Mouse (Mus musculus): Measurements from ENCODE around the gene Gtf3c5. TPM values are rescaled to one million over a fixed set of nuclear protein-coding genes. Genes with fewer than 3 reads are reported as not detected.
A peak's percentile ranks its signal among the peaks of the same experiment; 100 is the strongest.

Gtf3c5 gene
- polyA plus RNA-seq, 1 experiment from 2014 or later = 57.9 TPM

DNA sequence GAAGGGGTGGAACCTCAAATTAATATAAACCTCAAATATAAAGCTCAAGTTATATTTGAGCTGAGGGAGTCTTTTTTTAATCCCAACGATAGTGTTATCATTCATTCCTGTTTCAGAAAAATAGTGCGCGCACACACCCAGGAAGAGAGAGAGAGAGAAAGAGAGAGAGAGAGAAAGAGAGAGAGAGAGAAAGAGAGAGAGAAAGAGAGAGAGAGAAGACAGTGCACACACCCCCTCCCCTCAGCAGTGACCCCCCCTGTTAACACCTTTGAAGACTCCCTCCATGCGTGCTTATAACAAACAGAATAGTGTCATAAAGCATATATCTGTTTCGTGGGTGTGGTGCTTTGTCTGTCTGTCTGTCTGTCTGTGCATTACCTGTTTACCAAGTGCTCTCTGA lies 20.0 kb upstream of the Gtf3c5 start:
- no peaks in the 10 kb centered on the region for H3K36me3 ChIP-seq (replicated peaks)
- DNase-seq (ENCODE audit: low spot score) = no peak
- peaks cover 36% of the 10 kb centered on the region for H3K4me1 ChIP-seq
- 95% methylated on average over 5 of the region's 5 CpGs for WGBS
- H3K4me3 ChIP-seq = no peak overlapping the region
- no peaks in the 10 kb centered on the region for H3K9me3 ChIP-seq
- H3K27ac ChIP-seq (replicated peaks) = no peak overlapping the region
- H3K27me3 ChIP-seq (replicated peaks; ENCODE audit: low read depth, poor library complexity, severe bottlenecking) = no peaks in the 10 kb centered on the region

DNA sequence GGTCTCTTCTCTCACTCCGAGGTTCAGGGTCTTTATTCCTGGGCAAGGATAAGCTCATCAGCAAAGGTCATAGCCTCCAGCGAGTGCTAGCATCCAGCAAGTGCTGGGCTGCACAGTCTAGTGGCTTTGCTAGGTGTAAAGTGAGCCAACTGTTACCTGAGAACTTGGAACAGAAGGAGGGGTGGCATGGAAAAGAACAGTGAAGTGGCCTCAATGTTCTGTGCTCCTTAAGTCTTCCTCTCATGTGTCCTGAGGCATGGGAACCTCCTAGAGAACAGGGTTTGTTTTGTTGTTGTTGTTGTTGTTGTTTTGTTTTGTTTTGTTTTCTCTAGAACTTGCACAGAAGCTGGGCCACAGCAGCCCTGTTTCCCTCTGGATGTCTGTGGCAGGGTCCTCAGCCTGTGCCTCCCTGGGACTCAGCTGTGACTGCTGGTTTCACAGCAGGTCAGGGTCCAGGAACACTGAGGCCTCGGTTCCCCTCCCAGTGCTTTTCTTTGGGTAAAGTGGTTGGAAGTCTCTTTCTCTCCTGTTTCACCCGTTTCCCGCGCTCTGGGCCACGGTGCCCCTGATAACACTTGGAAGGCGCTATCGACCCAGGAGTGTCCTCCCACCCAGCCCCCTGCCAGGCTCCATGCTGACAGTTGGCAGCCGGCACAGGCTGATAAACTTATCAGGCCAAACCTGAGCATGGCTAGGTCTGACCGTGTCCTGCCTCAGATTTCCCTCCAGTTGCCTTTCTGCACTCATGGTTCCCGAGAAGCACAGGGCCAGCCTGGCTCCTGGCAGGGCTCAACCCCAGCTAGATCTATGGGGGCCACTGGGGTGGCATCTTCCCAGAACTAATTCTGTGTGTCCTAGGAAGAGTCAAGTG lies 18.4 kb upstream of the Gtf3c5 start:
- 62% methylated on average over 12 of the region's 12 CpGs for WGBS

DNA sequence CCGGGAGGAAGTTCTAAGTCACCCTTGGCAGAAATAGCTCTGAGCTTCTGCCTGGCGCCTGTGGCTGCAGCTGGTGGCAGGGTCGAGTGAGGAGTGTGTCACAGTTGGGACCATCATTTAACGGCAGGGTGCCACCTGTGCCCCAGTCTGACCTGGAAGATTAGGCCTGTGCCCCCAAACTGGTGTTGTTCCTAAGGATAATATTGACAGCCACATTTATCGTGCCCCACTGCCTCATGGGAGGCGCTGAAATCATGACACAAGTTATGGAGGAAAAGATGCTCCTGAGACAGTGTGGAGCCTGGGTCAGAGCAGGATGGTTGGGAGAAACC lies 16.0 kb upstream of the Gtf3c5 start:
- DNase-seq (ENCODE audit: low spot score) = no peak
- H3K4me1 ChIP-seq = peaks cover 28% of the 10 kb centered on the region
- no peaks in the 10 kb centered on the region for H3K9me3 ChIP-seq
- H3K27ac ChIP-seq (replicated peaks) = no peak overlapping the region
- H3K4me3 ChIP-seq = no peak overlapping the region
- H3K36me3 ChIP-seq (replicated peaks) = no peaks in the 10 kb centered on the region
- no peaks in the 10 kb centered on the region for H3K27me3 ChIP-seq (replicated peaks; ENCODE audit: low read depth, poor library complexity, severe bottlenecking)
- WGBS = 79% methylated on average over 6 of the region's 6 CpGs

More for the DNA sequence above, 18.4 kb upstream of the Gtf3c5 start:
- Histone ChIP-seq H3K27me3 (replicated peaks; ENCODE audit: low read depth, poor library complexity, severe bottlenecking) (no peaks in the 10 kb centered on the region), H3K4me1 (peaks cover 35% of the 10 kb centered on the region), H3K27ac (replicated peaks) (peak overlapping the region; percentile 2), H3K9me3 (no peaks in the 10 kb centered on the region), H3K36me3 (replicated peaks) (no peaks in the 10 kb centered on the region), H3K4me3 (no peak overlapping the region)
- DNase-seq (ENCODE audit: low spot score) = no peak

DNA sequence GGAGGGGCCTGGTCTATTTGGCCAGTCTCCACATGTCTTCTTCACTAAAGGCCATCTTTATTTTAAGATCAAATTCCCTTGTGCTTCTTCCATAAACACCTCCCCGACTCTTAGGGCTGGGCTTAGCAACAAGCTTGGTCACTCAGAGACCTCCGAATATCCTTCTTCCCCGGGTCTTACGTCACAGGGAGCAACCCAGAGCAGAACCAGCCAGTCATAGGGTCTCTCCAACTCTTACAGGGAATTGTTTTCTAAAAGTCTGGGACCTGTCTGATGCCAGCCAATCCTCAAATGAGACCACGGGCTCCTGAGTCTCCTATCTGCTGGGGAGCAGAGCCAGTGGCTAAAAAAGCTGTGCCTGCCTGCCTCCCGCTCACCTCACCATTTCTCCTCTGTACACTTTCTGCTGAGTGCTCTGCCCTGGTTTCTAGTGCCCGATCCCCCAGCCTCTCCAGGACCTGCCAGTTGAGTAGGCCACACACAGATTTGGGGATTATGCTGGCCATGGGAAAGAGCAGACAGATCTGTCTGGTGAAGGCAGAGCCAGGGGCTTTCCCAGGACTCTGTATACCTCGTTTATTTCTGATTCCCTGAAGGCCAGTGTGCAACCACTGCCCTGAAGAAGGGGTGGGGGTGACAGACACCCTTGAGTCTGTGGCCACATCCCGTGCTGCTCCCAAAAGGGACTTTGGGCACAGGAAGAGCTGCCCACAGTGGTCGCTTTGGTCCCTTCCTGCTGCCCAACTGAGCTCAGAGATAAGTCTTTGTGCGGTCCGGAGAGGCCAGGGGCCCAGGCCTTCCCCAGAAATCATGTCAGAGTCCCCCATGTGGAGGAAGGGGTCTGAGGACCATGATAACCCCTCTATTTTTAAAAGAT lies 15.4 kb upstream of the Gtf3c5 start:
- 0 out of 2 replicates have a peak, but pooled peaks cover 5% of the 10 kb centered on the region for H3K27me3 ChIP-seq (replicated peaks; ENCODE audit: low read depth, poor library complexity, severe bottlenecking)
- no peak for DNase-seq (ENCODE audit: low spot score)
- no peak overlapping the region; the same call in none of the 2 replicates for H3K27ac ChIP-seq (replicated peaks)
- no peaks in the 10 kb centered on the region for H3K36me3 ChIP-seq (replicated peaks)
- peaks cover 28% of the 10 kb centered on the region for H3K4me1 ChIP-seq
- H3K4me3 ChIP-seq = no peak overlapping the region
- H3K9me3 ChIP-seq = no peaks in the 10 kb centered on the region
- WGBS = 69% methylated on average over 12 of the region's 12 CpGs

DNA sequence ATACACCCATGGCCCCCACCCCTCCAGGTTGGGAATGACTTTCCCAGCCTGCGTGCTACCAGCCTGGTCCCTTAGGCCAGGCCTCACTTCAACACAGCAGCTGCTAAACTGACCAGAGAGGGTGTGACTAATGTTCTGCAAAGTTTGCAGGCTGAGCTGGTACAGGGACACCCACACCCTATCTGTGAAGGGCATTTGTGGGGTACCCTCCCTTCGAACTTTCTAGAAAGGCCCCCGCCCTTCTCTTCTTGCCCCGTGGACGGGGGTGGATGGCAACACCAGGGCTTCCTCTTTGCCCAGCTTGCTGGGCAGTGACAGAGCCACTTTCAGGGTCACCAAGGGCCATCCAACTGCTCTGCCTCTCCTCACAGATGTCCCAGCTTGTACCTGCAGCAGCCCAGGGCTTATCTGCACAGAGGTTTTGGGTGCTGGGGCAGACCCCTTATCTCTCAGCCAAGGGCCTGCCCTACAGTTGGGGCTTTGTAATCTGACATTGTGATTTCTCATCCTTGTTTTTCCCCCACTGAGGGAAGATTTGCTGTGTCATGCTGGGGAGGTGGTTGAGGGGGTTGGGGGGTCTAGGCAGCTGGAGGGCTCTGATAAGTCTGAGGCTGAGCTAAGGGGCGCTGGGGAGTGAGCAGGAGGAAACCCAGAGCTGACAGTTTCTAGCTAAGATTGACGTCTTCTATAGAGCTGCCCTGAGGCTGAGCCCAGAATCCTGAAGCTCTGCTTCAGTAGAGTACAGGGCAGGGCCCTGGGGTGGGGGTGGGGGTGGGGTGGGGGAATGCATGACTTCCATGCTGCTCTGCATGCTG lies 14.4 kb upstream of the Gtf3c5 start:
- Histone ChIP-seq H3K9me3 (no peaks in the 10 kb centered on the region), H3K27ac (replicated peaks) (no peak overlapping the region; the same call in 1 of the 2 replicates), H3K36me3 (replicated peaks) (no peaks in the 10 kb centered on the region), H3K4me1 (peaks cover 28% of the 10 kb centered on the region), H3K4me3 (no peak overlapping the region), H3K27me3 (replicated peaks; ENCODE audit: low read depth, poor library complexity, severe bottlenecking) (peaks cover 13% of the 10 kb centered on the region; the same call in 1 of the 2 replicates)
- no peak for DNase-seq (ENCODE audit: low spot score)
- WGBS = 77% methylated on average over 7 of the region's 7 CpGs

DNA sequence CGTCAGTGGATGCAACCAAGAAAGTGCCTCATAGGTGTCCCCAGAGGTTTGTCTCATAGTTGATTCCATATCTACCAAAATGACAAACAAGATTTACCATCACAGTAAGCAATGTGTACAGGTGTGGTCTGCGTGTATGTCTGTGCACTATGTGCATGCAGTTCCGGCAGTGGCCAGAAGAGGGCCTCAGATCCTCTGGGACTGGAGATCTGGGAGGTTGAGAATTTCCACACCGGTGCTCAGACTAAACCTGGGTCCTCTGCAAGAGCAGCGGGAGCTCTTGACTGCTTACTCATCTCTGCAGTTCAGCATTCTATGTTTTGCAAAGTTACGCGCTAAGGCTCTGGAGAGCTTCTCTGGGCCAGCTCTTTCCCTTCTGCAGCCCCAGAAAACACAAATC lies 13.4 kb upstream of the Gtf3c5 start:
- Histone ChIP-seq H3K27me3 (replicated peaks; ENCODE audit: low read depth, poor library complexity, severe bottlenecking) (peaks cover 13% of the 10 kb centered on the region; the same call in 1 of the 2 replicates), H3K9me3 (no peaks in the 10 kb centered on the region), H3K4me3 (no peak overlapping the region), H3K27ac (replicated peaks) (no peak overlapping the region), H3K36me3 (replicated peaks) (no peaks in the 10 kb centered on the region), H3K4me1 (peaks cover 23% of the 10 kb centered on the region)
- DNase-seq (ENCODE audit: low spot score) = no peak
- WGBS = 89% methylated on average over 7 of the region's 7 CpGs

DNA sequence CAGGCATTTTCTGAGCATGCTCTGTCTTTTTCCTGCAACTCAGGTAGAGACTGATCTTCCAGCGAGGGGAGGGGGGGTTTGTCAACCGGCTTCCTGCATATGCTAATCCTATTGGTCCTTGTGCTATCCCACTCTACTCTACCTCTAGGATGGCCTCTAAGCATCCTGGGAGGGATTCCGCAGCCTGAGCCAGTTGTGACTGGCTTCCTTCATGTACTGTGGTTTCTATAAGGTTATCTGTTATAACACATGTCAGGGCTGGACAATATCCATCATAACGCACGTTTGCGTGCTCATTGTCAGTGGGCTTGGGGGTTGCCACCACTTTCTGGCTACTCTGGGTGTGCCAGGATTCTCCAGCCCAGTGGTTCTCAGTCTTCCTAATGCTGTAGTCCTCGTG lies 12.5 kb upstream of the Gtf3c5 start:
- Histone ChIP-seq H3K27ac (replicated peaks) (no peak overlapping the region), H3K4me1 (peaks cover 17% of the 10 kb centered on the region), H3K36me3 (replicated peaks) (no peaks in the 10 kb centered on the region), H3K4me3 (no peak overlapping the region), H3K27me3 (replicated peaks; ENCODE audit: low read depth, poor library complexity, severe bottlenecking) (peaks cover 13% of the 10 kb centered on the region; the same call in 1 of the 2 replicates), H3K9me3 (no peaks in the 10 kb centered on the region)
- no peak for DNase-seq (ENCODE audit: low spot score)
- WGBS = 81% methylated on average over 7 of the region's 7 CpGs

DNA sequence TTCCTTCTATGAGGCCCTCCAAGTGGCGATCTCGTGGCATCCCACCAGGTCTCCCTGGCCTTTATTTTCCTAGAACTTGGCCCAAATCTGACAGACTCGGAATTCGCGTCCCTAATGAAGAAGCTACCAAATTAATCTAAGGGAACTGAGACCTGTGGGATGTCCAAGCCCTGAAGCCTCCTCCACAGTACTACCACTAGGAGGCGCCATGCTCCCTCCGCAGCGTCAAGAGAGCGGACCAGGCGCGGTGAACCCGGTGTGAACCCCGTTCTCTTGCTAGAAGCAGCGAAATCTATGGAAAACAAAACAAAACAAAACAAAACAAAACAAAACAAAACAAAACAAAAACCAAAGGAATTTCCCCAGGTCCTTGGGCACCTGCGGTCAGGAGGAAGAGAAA lies 9.3 kb upstream of the Gtf3c5 start:
- Histone ChIP-seq H3K9me3 (no peaks in the 10 kb centered on the region), H3K4me1 (peaks cover 2% of the 10 kb centered on the region; the same call in 1 of the 2 replicates), H3K27ac (replicated peaks) (no peak overlapping the region), H3K4me3 (no peak overlapping the region), H3K27me3 (replicated peaks; ENCODE audit: low read depth, poor library complexity, severe bottlenecking) (peaks cover 13% of the 10 kb centered on the region; the same call in 1 of the 2 replicates), H3K36me3 (replicated peaks) (no peaks in the 10 kb centered on the region)
- DNase-seq (ENCODE audit: low spot score) = peak; percentile 73
- WGBS = 7% methylated on average over 15 of the region's 15 CpGs

DNA sequence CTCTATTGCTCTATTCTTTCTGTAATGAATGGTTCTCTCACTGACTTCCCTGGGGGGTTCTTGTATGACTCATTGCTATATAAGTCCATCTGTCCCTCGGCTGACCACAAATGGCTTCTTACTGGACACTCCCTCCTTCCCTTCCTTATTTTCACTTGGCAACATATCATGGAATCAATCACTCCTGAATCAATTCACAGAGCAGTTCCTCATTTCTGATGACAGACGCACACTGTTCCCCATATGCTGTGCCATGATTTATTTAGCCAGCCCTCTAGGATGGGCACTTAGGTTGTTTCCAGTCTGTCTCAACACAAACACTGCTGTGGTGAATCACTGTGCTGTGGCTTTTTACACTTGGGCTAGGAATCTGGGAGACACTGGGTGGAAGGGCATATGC lies 7.9 kb upstream of the Gtf3c5 start:
- Histone ChIP-seq H3K27me3 (replicated peaks; ENCODE audit: low read depth, poor library complexity, severe bottlenecking) (peaks cover 13% of the 10 kb centered on the region; the same call in 1 of the 2 replicates), H3K4me1 (no peaks in the 10 kb centered on the region), H3K9me3 (no peaks in the 10 kb centered on the region), H3K27ac (replicated peaks) (no peak overlapping the region), H3K36me3 (replicated peaks) (no peaks in the 10 kb centered on the region), H3K4me3 (no peak overlapping the region)
- no peak for DNase-seq (ENCODE audit: low spot score)
- WGBS = 83% methylated on average over 2 of the region's 2 CpGs

DNA sequence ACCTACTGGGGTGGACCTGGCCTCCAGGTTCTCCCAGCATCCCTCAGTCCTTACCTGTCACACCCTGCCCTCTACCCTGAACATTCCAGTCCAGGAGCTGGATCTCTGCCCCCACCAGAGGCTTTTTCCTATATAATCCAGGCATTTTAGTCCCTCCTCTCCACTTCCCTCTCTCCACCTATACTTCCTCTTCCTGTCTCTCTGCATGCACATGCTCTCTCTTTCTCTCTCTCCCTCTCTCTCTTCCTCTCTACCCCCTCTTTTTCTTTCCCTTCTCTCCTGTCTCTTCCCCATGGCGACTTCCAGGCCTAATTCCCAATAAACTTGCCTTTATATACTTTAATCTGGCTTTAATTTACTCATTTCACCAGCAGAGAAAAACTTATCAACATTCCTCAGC lies 5.0 kb upstream of the Gtf3c5 start:
- H3K4me3 ChIP-seq = no peak overlapping the region
- H3K9me3 ChIP-seq = no peaks in the 10 kb centered on the region
- H3K36me3 ChIP-seq (replicated peaks) = no peaks in the 10 kb centered on the region
- no peak for DNase-seq (ENCODE audit: low spot score)
- no peak overlapping the region for H3K27ac ChIP-seq (replicated peaks)
- WGBS = 45% methylated on average over 1 of the region's 1 CpGs
- H3K27me3 ChIP-seq (replicated peaks; ENCODE audit: low read depth, poor library complexity, severe bottlenecking) = peaks cover 6% of the 10 kb centered on the region; the same call in 1 of the 2 replicates
- peaks cover 3% of the 10 kb centered on the region for H3K4me1 ChIP-seq

DNA sequence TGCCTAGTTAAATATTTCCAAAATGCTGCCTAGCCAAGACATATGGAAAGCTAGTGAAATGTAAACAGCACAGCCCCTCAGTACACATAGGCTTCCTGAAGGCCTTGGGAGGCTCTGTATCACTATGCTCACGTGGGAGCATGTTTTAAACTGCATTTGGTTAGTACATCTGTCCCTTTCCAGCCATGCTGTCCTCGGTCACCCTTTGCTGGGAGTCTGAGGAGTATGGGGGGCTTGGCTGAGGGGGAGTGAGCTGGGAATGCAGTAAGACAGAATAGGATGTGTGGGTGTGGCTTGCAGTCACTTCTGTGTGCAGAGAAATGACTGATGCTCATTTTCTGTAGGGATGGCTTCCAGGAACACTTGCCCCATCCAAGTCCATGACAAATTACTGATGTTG lies 2.2 kb upstream of the Gtf3c5 start:
- H3K27me3 ChIP-seq (replicated peaks; ENCODE audit: low read depth, poor library complexity, severe bottlenecking) = no peaks in the 10 kb centered on the region
- DNase-seq (ENCODE audit: low spot score) = no peak
- H3K4me1 ChIP-seq = peaks cover 22% of the 10 kb centered on the region
- H3K9me3 ChIP-seq = no peaks in the 10 kb centered on the region
- H3K4me3 ChIP-seq = no peak overlapping the region
- H3K27ac ChIP-seq (replicated peaks) = no peak overlapping the region
- H3K36me3 ChIP-seq (replicated peaks) = peaks cover 5% of the 10 kb centered on the region
- WGBS = 42% methylated on average over 2 of the region's 2 CpGs

DNA sequence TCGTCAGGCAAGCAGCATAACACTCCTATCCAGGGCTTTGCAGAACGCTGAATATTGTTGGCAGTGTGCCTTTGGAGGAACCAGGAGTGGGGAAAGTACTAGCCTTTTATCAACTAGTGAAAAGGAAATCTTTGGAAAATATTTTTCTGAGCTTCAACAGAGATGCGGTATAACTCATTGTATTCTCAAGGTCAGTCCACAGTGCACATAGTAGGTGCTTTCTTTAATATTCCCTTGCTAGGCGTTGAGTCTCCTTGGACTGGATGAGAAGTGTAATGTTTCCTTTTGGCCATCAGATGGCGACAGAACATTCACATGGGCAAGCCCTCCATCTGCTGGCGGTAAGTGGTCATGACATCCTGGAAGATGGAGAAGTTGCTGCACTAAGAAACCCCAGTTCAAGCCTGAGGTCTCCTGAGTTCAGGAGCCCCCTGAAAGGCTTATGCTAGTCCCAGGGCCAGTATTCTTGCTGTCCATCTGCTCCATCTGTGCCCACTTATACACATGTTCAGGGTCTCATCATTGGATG lies 1.6 kb upstream of the Gtf3c5 start:
- no peak overlapping the region for H3K4me3 ChIP-seq
- WGBS = 22% methylated on average over 6 of the region's 6 CpGs

More for the DNA sequence above, 1.6 kb upstream of the Gtf3c5 start:
- H3K27me3 ChIP-seq (replicated peaks; ENCODE audit: low read depth, poor library complexity, severe bottlenecking) = no peaks in the 10 kb centered on the region
- peak; percentile 73 for DNase-seq (ENCODE audit: low spot score)
- peaks cover 22% of the 10 kb centered on the region for H3K4me1 ChIP-seq
- no peak overlapping the region for H3K27ac ChIP-seq (replicated peaks)
- peaks cover 11% of the 10 kb centered on the region for H3K36me3 ChIP-seq (replicated peaks)
- no peaks in the 10 kb centered on the region for H3K9me3 ChIP-seq
